Mouse (Mus musculus) lung, embryonic 14.5 days (tissue): ENCODE results near the gene Mitf. TPM values are rescaled to one million over a fixed set of nuclear protein-coding genes. Genes with fewer than 3 reads are reported as not detected.

Experiments used
- ATAC-seq: fragments of 200-750 bp; cut with Nextera tagmentation; 2 replicates; pipeline ENCODE4 v1.8.0; 2017; ENCODE audit warnings: mild to moderate bottlenecking, moderate TSS enrichment, moderate library complexity; ENCODE audit not compliant: insufficient read depth
- DNase-seq: peaks from one replicate; pipeline ENCODE4 v3.0.0-alpha.2; 2015
- H3K27ac ChIP-seq: fragments of 300-500 bp; sonication (generic); 2 replicates; pipeline ENCODE4 v1.5.1; 2014; ENCODE audit warnings: low read depth, mild to moderate bottlenecking, moderate library complexity
- H3K27me3 ChIP-seq: fragments of 300-500 bp; sonication (generic); 2 replicates; pipeline ENCODE4 v1.6.1; 2014; ENCODE audit warnings: low read length, control low read depth; ENCODE audit not compliant: insufficient read depth
- H3K36me3 ChIP-seq: fragments of 300-500 bp; sonication (generic); 2 replicates; pipeline ENCODE4 v1.6.1; 2014; ENCODE audit warnings: control low read depth; ENCODE audit not compliant: insufficient read depth
- H3K4me1 ChIP-seq: fragments of 300-500 bp; sonication (generic); 2 replicates; pipeline ENCODE4 v1.6.1; 2014; ENCODE audit warnings: antibody characterized with exemption, control low read depth; ENCODE audit not compliant: insufficient read depth
- H3K4me2 ChIP-seq: fragments of 300-500 bp; sonication (generic); 2 replicates; pipeline ENCODE4 v1.6.1; 2014; ENCODE audit warnings: mild to moderate bottlenecking
- H3K4me3 ChIP-seq: fragments of 300-500 bp; sonication (generic); 2 replicates; pipeline ENCODE4 v1.5.1; 2014; ENCODE audit warnings: low read depth, low read length
- H3K9ac ChIP-seq: fragments of 300-500 bp; sonication (generic); 2 replicates; pipeline ENCODE4 v1.6.1; 2014
- H3K9me3 ChIP-seq: fragments of 300-500 bp; sonication (generic); 2 replicates; pipeline ENCODE4 v1.6.1; 2016; ENCODE audit warnings: low read depth, low read length, control low read depth
- CTCF ChIP-seq: IDR thresholded peaks from 2 replicates; pipeline ENCODE4 v1.5.1; 2016; ENCODE audit warnings: antibody characterized with exemption, low read depth
- WGBS: fragments of 180-500 bp; shearing (Covaris S2); extraction: QIAGEN DNeasy Blood & Tissue Kit; methylation state at CpG from one replicate; pipeline ENCODE4 v1.1.7; 2014; 5-methylcytosine and 5-hydroxymethylcytosine counted together
- polyA plus RNA-seq: library from polyadenylated mRNA; unstranded; fragments of >200 nt; fragmentation: Nextera tagmentation; extraction: Ambion mirVana; gene quantifications from 2 replicates; pipeline ENCODE4 v1.2.1, GENCODE M21; 2014

Mitf gene
- polyA plus RNA-seq, 1 experiment from 2014 or later, result 1.4 TPM

- no peaks in the 10 kb centered on the region for H3K4me1 ChIP-seq
- H3K4me2 ChIP-seq, result no peak overlapping the region
- H3K9ac ChIP-seq, result no peak overlapping the region
- no peak overlapping the region for H3K27ac ChIP-seq
- no peak for ATAC-seq
- H3K36me3 ChIP-seq, result no peaks in the 10 kb centered on the region
- TF ChIP-seq CTCF, result no peak
- H3K9me3 ChIP-seq, result no peaks in the 10 kb centered on the region
- H3K4me3 ChIP-seq, result no peak overlapping the region
- DNase-seq, result no peak
- WGBS, result 88% methylated on average over 7 of the region's 7 CpGs
- H3K27me3 ChIP-seq, result no peaks in the 10 kb centered on the region
Observed at GRCm38 (mm10) chr6:97821811-97822210, 15.0 kb downstream of the Mitf start.

- Histone ChIP-seq H3K4me2 (no peak overlapping the region), H3K27ac (no peak overlapping the region), H3K4me1 (no peaks in the 10 kb centered on the region), H3K4me3 (no peak overlapping the region), H3K27me3 (no peaks in the 10 kb centered on the region), H3K9ac (no peak overlapping the region), H3K36me3 (no peaks in the 10 kb centered on the region), H3K9me3 (no peaks in the 10 kb centered on the region)
- 77% methylated on average over 7 of the region's 7 CpGs for WGBS
- DNase-seq, result no peak
- ATAC-seq, result no peak
- TF ChIP-seq CTCF, result no peak
Observed at GRCm38 (mm10) chr6:97826642-97827275, 19.9 kb downstream of the Mitf start.

GRCm38 (mm10) chr6:97828021-97828420 lies 21.2 kb downstream of the Mitf start:
- no peaks in the 10 kb centered on the region for H3K36me3 ChIP-seq
- H3K4me3 ChIP-seq, result no peak overlapping the region
- no peak for TF ChIP-seq CTCF
- H3K27me3 ChIP-seq, result no peaks in the 10 kb centered on the region
- no peak overlapping the region for H3K4me2 ChIP-seq
- ATAC-seq (no peak), DNase-seq (no peak)
- H3K4me1 ChIP-seq, result no peaks in the 10 kb centered on the region
- WGBS, result 71% methylated on average over 3 of the region's 3 CpGs
- no peak overlapping the region for H3K9ac ChIP-seq
- H3K9me3 ChIP-seq, result no peaks in the 10 kb centered on the region
- no peak overlapping the region for H3K27ac ChIP-seq

GRCm38 (mm10) chr6:97828822-97829719 lies 22.2 kb downstream of the Mitf start:
- H3K9ac ChIP-seq, result no peak overlapping the region
- no peaks in the 10 kb centered on the region for H3K9me3 ChIP-seq
- H3K4me3 ChIP-seq, result no peak overlapping the region
- peak; percentile 21 for DNase-seq
- ATAC-seq, result no peak
- H3K27ac ChIP-seq, result no peak overlapping the region
- H3K36me3 ChIP-seq, result no peaks in the 10 kb centered on the region
- WGBS, result 42% methylated on average over 13 of the region's 13 CpGs
- no peaks in the 10 kb centered on the region for H3K4me1 ChIP-seq
- no peak for TF ChIP-seq CTCF
- no peak overlapping the region for H3K4me2 ChIP-seq
- no peaks in the 10 kb centered on the region for H3K27me3 ChIP-seq

GRCm38 (mm10) chr6:97832501-97832900 lies 25.6 kb downstream of the Mitf start:
- no peak for TF ChIP-seq CTCF
- Histone ChIP-seq H3K36me3 (no peaks in the 10 kb centered on the region), H3K27me3 (no peaks in the 10 kb centered on the region), H3K4me2 (no peak overlapping the region), H3K4me1 (no peaks in the 10 kb centered on the region), H3K27ac (no peak overlapping the region), H3K4me3 (no peak overlapping the region), H3K9ac (no peak overlapping the region), H3K9me3 (no peaks in the 10 kb centered on the region)
- ATAC-seq (no peak), DNase-seq (no peak)
- WGBS, result 91% methylated on average over 4 of the region's 4 CpGs

DNA sequence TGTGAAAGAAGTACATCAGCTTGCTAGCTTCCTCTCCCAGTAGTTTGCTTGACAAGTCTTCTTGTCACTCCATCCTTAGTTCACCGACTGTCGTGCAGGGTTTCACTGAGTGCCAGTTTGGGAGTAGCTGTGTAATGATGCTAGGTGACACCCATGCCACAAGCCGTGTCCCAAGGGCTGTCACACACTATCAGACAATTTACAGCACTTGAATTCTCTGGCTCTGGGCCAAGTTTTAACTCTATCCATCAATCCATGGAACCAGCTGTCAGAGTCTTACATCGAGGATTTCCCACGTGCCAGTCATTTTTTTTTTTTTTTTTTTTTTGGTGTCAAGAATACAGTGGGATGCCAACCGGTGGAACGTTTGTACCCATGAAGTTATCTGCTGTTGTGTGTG lies 29.3 kb downstream of the Mitf start:
- no peaks in the 10 kb centered on the region for H3K9me3 ChIP-seq
- no peak overlapping the region for H3K27ac ChIP-seq
- DNase-seq (peak; percentile 15), ATAC-seq (no peak)
- H3K4me3 ChIP-seq, result no peak overlapping the region
- 49% methylated on average over 7 of the region's 7 CpGs for WGBS
- no peak overlapping the region for H3K9ac ChIP-seq
- H3K4me2 ChIP-seq, result no peak overlapping the region
- no peaks in the 10 kb centered on the region for H3K36me3 ChIP-seq
- no peaks in the 10 kb centered on the region for H3K4me1 ChIP-seq
- no peaks in the 10 kb centered on the region for H3K27me3 ChIP-seq
- TF ChIP-seq CTCF, result no peak

- Histone ChIP-seq H3K9me3 (no peaks in the 10 kb centered on the region), H3K9ac (no peak overlapping the region), H3K36me3 (no peaks in the 10 kb centered on the region), H3K27me3 (no peaks in the 10 kb centered on the region), H3K4me3 (no peak overlapping the region), H3K4me2 (no peak overlapping the region), H3K27ac (no peak overlapping the region), H3K4me1 (no peaks in the 10 kb centered on the region)
- TF ChIP-seq CTCF, result no peak
- ATAC-seq (no peak), DNase-seq (no peak)
Observed at GRCm38 (mm10) chr6:97837711-97838110, 30.9 kb downstream of the Mitf start.
